Mouse (Mus musculus) CD4-positive, CD25-positive, alpha-beta regulatory T cell, adult 9 weeks (primary cell): ENCODE results near the gene Fam90a1b. TPM values are rescaled to one million over a fixed set of nuclear protein-coding genes. Genes with fewer than 3 reads are reported as not detected.

ENCODE experiments used
- polyA plus RNA-seq: library from polyadenylated mRNA; unstranded; fragments of 100-300 nt; shearing (Covaris generic); gene quantifications from one replicate; pipeline ENCODE4 v1.2.1, GENCODE M21; 2017

The Fam90a1b gene
- not detected for polyA plus RNA-seq

DNA sequence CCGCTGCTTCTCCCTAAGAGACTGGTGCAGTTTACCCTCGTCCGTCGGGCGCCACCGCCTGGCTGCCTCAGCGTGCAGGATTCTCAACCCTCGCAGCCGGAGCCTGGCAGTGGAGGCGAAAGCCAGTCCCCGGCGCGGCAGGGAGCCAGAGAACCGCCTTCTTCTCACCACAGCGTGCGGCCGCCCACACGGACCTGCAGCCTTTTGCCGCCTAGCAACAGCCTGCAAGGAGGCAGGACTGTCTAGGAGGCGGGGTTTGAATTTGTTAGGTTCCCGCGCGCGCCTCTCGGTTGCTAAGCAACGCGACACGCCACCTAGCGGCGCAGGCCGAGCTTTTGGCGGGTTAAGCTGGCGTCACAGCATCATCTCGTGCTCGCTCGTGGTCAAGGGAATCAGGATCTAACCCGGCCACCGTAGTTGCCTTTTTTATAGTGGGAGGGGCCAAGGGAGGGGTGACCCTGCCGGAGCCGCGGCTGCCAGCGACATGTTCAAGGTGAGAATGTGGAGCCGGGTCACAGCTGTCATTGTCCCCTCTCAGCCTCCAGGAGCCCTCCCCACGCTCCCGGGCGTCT lies at the start of gene Fam90a1b, which contains the start of gene Apoo:
Gene Fam90a1b, minus strand, starts transcription at position 108 of the 572 bp plus-strand sequence.
Gene Apoo, plus strand, starts transcription at position 448 of the 572 bp plus-strand sequence.

Other genes with a start within 250 kb of the Fam90a1b start
- gene Zfx, start 243.1 kb downstream of the Fam90a1b start, polyA plus RNA-seq, result 50.1 TPM
- gene Eif2s3x, start 153.9 kb downstream of the Fam90a1b start, polyA plus RNA-seq, result 58.1 TPM
- gene Klhl15, start 132.2 kb downstream of the Fam90a1b start, polyA plus RNA-seq, result 7.4 TPM
- 15.6 TPM for gene Apoo, start 340 bp upstream of the Fam90a1b start, polyA plus RNA-seq
- 4.9 TPM for gene Maged1, start 175.4 kb upstream of the Fam90a1b start, polyA plus RNA-seq